Mouse (Mus musculus) heart, postnatal 36 days (tissue): ENCODE data around the gene Fam81b. TPM values are rescaled to one million over a fixed set of nuclear protein-coding genes. Genes with fewer than 3 reads are reported as not detected.
"Not testable (repeated sequence)": the region's sequence is repeated elsewhere in the genome, so short reads cannot be mapped to it uniquely, and the experiment has no call there.

ENCODE experiments used
- DNase-seq, 2 experiments: peaks; one replicate each; pipeline ENCODE4 v3.0.0; 2021 to 2022
- intact Hi-C: fragments of 180-260 bp; cut with DNase I; formaldehyde crosslinking; loops from one replicate; pipeline ENCODE4 v1.15.1; 2025
- total RNA-seq, 2 experiments: library from RNA; stranded (reverse); gene quantifications; 2 replicates each; pipeline ENCODE4 v1.2.3; 2021

Gene Fam81b
- not detected for total RNA-seq

DNA sequence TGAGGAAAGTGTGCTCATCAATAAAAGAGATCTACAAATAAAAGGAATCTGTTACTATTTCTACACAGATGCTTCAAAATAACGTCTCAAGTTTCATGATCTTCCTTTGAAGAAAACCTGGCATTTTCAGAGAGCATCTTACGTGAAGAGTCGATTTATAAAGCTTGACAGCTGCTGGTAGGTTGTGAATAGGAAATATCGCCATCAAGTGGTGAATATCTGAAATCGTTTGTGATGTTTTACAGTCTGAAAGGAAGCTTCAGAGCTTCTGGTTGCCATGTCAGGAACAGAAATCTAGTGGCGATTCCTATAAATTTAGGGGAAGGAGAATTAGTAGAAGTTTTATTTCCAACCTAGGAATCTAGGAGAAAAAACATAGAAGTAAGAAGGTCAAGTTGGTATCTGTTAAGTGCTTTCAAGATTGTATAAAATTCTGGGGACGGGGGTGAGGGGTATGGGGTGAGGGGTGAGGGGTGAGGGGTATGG, at the start of gene Fam81b:
TSS of gene Fam81b (minus strand) at position 436 of the 486 bp plus-strand sequence.
- intact Hi-C loops = loop anchor here (5.0 kb wide), 1 partner anchor 87 kb away; no protein-coding TSS in a partner anchor
- no peak for DNase-seq

DNA sequence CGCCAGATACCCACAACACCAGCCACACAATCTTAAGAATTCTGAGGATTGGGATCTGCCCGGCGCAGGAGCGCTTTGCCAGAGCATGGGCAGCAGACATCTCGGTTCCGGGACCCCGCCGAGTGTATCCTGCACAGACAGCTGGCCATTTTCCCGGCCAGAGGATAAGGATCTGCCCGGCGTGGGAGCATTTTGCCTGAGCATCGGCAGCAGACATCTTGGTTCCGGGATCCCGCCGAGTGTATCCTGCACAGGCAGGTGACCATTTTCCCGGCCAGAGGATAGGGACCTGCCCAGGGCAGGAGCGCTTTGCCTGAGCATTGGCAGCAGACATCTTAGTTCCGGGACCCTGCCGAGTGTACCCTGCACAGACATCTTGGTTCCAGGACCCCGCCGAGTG, 41.1 kb upstream of the Fam81b start:
- DNase-seq, intact Hi-C loops: not testable (repeated sequence)

DNA sequence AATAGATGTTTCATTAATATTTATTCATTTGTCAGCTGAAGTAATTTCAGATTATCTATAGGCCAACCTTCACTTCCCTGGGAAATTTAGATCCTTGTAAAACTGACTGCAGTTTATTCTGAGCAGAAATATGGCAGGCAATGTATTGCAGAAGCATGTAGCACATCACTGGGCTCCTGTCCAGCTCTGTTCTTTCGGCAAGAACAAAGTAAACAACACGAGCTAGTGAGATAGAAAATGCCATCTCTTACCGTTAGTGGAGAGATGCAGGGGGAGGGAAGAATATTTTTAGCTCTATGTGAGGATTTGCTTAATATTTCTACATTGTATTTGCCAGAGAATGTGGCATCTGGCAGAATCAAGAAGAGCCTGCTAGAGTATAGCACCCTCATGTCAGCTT, 13.8 kb upstream of the Fam81b start:
- DNase-seq = no peak
- intact Hi-C loops = no loop called here

DNA sequence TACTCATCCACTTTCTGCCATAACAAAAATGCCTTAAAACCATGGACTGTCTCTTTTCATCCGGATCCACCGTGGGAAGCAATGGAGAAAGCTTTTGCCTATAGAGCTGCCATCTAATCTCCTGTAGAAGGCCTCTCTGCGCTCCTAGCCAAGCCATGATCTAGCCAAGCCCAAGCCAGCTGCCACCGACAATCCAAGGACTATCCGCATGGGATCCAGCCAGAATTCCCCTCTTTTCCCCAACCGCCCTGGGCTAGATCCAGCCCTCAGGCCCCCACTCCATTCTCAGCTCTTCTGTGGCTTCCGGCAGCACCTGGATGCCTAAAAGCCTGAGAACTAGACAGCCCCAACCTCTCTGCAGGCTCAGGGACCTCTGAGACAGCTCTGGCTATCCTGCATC, 6.7 kb upstream of the Fam81b start:
- no peak for DNase-seq
- intact Hi-C loops = no loop called here

DNA sequence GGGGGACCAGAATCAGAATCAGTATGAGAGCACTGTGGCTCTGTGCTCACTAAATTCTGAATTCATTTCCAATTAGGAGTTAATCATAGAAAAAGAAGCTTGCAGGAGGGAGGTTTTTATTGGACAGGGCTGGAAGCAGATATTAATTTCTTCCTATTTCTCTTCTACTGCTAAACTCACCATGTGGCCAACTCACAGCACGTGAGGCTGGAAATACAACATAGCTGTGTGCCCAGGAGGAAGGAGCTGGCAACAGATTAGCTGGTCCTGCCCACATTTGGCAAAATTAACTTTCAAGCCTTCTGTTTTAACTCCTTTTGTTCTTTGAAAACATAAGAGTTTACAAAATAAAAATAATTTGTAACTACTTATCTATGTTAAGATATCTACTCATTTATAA, 3.9 kb upstream of the Fam81b start:
- DNase-seq = no peak
- intact Hi-C loops = no loop called here

DNA sequence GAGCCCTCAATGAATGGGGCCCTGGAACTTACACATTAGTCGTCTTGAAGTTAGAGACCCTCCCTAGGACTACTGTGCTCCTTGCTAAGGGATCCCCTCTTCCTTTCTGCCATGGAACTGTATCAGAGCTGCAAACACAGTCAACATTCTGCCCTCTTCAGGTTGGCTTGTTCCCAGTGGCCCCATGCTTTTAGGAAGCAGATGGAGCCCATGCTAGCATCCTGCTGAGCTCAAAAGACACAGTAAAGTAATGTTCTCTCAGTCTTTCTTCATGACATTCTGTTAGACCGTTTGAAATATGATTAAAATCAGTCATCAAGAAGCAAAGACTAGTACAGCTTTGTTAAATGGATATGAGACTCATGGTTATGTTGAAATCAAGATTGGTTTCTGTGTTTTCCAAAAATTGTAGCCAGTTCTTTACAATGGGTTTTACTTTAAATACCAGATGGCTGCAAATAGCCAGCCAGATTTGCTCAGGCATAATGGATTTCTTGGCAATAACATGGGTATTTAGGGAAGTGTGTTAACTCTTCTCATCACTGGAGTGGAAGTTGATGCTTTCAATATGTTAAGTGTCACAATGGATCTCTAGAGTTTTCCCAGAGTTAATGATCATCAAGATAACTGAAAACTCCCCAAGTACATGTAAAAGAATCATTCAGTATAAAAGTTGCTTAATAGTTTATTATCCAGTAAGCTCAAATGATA, 938 bp upstream of the Fam81b start:
- DNase-seq = no peak
- intact Hi-C loops = no loop called here

DNA sequence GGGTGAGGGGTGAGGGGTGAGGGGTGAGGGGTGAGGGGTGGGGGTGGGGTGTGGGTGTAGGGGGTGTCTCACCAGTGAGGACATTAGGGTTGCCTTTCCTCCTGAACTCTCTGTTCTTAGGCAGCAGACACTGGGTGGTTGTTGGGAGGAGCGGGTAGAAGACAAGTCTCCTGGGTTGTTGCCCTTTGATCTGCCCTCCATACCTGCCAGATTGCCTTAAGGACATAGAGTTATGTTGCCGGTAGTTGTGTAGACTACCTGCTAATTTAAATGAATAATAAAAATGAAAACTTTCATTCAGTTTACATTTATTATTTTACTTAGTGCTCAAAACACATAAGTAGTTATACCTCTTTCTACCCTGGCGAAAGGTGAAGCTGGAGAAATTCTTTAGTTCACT, 369 bp upstream of the Fam81b start:
- no peak for DNase-seq
- intact Hi-C loops = no loop called here

DNA sequence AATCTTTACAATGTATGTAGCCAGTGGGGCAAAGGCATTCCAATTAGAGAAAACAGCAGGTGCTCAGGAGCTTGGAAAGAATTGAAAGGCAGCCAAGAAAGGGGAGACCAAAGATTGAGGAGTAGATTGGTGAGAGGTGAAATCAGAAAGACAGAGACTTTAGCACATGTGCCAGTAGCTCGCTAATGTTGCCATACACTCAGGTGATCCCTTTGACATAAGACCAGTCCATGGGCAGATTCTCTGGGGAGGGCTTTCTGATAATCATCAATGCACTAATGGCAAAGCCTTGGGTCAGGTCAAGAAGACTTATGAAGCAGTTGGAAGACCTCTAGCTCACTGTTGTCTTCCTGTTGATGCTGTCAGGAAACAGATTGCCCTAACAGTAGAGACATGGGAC, 671 bp downstream of the Fam81b start:
- intact Hi-C loops = loop anchor here (5.0 kb wide), 1 partner anchor 87 kb away; no protein-coding TSS in a partner anchor
- no peak for DNase-seq

DNA sequence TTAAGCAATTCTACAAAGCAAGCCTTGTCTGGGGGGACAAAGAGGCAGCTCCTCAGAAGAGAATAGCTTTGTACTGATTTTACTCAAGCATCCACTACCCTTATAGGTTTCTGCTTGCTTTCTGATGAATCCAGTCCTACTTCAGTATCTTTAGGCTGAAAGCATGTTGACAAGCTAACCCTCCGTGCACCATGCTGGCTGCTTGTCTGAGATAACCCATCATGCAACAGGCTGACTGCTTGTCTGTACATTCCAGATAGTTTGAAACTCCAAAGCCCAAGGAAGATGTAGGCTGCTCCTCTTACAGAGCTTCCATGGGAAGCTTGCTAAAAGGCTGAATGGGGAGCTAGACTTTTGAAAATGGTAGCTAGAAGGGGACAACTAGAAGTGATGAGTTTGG, 1.7 kb downstream of the Fam81b start:
- intact Hi-C loops = loop anchor here (5.0 kb wide), 1 partner anchor 86 kb away; no protein-coding TSS in a partner anchor
- no peak for DNase-seq

DNA sequence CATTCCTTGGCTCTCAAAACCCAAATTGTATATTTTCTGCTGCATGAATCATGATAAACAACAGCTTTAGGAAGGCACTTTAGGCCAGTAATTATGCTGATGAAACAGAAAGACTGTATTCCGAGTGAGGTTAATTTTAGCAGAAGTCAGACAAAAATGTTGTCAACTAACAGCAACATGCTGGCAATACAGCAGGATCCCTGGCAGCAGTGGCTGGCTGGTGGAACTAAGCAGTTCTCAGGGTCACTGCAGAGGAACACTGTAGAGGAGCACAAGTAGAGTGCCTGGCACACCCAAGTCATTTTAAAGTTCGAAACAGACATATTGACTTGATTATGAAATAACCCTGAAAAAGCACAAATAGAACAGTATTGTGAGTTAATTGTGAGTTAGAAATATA, 2.8 kb downstream of the Fam81b start:
- no peak for DNase-seq
- intact Hi-C loops = loop anchor here (5.0 kb wide), 1 partner anchor 85 kb away; no protein-coding TSS in a partner anchor

DNA sequence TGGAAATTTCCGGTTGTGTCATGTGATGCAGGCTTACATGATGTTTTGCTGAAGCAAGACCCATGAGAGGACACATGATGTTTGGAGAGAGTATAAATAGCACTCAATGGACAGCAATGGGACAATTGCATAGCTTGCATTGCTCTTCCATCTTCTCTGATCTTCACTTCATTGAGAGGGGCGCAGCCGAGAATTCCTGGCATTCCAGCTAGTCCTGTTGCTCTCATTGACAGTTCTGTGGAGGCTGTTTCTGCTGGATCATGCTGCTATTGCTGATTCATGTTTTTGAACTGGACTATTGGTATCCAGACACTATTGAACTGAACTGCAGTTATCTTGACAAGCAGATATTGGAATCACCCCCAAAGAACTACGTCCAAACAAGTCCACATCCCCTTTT, 12.8 kb downstream of the Fam81b start:
- intact Hi-C loops = no loop called here
- no peak for DNase-seq

DNA sequence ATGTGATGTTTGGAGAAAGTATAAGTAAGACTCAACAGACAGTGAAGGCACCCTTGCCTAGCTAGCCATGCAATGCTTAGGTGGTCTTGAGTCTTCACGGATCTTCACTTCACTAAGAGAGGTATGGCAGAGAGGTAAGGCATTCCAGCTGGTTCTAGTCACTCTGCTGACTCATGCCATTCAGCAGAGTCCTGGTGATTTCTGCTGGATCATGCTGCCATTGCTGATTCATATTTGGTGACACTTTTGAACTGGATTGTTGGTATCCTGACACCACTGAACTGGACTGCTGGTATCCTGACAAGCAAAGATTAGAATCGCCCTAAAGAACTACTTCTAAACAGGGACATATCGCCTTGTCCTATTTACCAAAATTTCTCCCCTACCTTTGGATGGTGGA, 20.3 kb downstream of the Fam81b start:
- intact Hi-C loops = no loop called here
- DNase-seq = no peak

DNA sequence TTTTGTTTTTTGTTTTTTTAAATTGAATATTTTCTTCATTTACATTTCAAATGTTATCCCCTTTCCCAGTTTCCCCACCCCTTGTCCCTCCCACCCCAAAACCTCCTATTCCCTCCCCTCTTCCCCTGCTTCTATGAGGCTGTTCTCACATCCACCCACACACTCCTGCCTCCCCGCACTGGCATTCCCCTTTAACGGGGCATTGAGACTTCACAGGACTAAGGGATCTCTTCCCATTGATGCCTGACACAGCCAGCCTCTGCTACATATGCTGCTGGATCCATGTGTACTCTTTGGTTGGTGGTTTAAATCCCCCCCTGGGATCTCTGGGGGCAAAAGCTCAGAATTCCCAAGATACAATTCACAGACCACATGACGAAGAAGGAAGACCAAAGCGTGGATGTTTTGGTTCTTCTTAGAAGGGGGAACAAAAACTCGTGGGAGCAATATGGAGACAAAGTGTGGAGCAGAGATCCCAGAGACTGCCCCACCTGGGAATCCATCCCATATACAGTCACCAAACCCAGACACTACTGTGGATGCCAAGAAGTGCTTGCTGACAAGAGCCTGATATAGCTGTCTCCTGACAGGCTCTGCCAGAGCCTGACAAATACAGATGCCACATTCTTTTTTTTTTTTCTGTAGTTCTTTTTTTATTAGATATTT, 40.4 kb downstream of the Fam81b start:
- intact Hi-C loops = no loop called here
- no peak for DNase-seq

DNA sequence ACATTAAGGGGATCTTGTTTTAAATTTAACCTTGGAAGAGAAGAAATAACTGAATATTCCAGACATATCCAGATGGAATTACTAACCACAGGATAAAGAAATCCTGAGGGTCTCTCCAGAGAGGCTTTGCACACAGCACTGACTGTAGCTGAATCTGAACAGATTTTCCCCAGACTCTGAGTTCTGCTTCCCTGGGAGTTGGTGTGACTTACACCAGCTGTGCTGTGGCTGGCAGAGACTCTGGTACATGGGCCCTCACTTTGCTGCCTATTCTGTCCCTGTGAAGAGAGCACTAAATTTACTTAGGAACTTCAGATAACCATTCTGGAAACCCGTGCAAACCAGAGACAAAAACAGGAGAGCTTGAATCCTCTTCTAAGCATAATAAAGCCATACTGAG, 46.1 kb downstream of the Fam81b start:
- intact Hi-C loops = no loop called here
- no peak for DNase-seq

DNA sequence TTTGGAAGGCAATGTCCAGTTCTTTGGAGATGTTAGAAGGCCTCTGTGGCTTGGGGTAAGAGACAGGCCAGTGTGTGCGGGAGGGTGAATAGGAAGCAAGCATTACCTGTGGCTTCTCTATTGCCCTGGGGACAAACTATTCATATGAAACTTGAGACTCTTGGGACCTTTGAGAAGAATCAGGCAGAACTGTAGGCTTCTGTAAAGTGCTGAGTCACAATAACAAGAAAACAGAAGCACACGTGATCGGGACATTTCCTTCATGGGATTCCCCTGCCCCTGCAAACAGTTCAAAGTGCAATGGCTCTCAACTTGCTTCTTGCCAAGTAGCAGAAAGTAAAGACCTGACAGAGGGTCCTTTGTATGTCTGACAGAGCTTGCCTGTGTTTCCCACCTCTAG, 48.5 kb downstream of the Fam81b start:
- DNase-seq = no peak
- intact Hi-C loops = no loop called here

DNA sequence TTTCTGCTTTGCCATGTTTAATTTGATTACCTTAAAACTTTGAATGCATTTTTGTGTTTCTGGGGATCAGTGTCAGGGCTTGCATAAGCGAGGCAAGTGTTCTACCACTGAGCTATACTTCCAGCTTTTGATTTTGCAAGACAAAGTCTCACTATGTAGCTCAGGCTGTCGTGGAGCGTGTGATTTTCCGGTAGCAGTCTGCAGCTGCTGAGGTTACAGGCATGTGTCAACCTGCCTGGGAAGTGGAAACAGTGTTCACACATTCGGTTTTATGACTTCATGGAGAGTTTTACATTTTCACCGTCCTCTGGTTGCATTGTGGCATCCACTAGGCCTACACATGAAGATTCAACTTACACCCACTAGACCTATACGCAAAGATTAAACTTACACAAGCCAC, 54.8 kb downstream of the Fam81b start:
- intact Hi-C loops = no loop called here
- DNase-seq = no peak

DNA sequence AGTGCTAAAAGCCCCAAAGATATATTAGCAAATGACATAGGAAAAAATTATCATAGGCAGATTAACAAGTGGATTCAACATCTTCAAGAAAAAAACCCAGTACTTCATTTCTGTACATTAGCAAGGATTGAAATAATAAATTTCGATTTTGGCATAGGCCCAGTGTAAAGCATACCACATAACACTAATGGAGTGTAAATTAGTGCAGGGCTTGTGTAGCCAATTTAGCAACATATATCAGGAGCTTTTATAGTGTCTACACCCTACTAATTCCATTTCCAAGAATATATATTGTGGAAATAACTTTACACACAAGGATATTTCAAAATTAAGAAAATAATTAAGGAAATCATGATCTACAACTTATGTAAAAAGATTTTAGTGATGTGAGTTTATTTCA, 55.8 kb downstream of the Fam81b start:
- DNase-seq = no peak
- intact Hi-C loops = no loop called here

DNA sequence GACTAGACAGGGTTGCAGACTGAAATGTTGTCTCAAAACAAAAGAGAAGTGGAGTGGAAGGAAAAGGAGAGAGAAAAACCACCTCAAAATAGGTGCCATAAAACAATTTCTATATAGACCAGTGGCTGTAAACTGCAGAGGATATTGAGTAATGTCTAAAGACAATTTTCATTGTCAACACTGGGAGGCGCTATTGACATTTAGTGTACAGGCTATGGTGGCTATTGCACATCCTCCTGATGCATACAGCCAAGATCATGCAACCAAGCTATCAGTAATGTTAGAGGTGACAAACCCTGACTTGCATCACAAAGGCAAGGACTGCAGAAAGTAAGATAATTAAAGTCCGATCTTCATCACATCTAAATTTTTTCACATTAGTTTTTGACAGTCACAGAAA, 89.5 kb downstream of the Fam81b start:
- intact Hi-C loops = loop anchor here (5.0 kb wide), 1 partner anchor 87 kb away; no protein-coding TSS in a partner anchor

DNA sequence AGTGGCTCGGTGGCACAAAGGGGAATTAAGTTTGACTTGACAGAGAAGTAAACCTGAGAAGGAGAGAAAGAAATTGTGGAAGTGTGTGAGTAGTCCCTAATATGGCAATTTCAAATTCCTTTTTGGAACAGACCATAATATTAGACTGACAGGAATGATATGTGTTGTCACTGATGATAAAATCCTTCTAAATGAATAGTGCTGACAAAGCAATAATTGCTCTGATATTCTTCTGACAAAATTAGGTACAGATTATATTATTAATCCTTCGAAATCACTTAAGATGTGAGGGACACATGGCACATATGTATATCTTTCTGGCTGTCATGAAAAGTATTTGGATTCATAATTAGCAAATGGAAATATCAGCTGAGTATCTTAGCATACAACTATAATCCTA, 89.9 kb downstream of the Fam81b start:
- intact Hi-C loops = loop anchor here (5.0 kb wide), 1 partner anchor 87 kb away; no protein-coding TSS in a partner anchor
- DNase-seq = no peak

More for the DNA sequence above, 89.5 kb downstream of the Fam81b start:
- no peak for DNase-seq

DNA sequence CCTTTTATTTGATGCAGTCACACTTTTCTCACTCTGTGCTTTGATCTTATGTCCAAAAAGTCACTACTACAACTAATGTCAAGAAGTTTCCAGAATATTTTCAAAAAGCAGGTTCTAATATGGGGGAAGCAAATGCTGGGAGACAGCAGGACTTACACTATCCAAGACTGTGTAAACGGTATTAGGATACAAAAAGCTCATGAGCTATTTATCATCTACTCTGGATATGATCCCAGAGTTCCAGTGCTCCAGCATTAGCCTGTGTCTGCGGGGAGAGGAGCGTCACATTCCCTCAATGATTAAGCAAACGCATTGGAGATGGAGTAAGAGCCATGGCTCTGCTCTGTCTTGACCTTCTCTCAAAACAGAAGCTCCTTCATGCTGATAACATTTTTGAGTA, 104.9 kb downstream of the Fam81b start:
- DNase-seq = no peak
- intact Hi-C loops = no loop called here

DNA sequence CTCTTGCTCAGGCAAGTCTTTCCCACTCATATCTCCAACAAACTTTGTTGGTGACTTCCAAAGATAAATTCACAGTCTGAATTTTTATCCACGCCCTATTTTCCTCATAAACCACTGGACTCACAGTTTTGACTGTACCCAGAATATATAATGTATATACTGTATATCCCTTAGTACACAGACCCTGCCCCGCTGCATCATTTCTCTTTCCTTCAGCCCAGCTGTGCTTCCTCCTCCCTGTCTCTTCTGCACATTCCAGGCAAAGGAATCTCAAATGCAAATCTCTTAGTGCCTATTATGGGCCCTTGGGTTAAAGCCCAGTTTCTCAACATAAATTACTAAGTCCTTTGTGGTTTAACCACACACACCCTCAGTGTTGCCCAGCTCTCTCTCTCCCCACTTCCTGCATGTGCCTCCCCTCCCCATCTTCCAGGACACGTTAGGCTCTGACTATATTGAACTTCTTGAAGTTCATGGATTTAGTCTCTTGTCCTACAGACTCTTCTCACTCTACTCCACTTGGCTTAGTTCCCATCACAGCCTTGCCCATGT, 107.5 kb downstream of the Fam81b start:
- intact Hi-C loops = no loop called here
- DNase-seq = no peak
